Mouse (Mus musculus): ENCODE measurements at regions not wholly inside any gene's neighbourhood (a gene's known extent, or its start where the extent isn't known, plus 50 kb on each side); places are given as distances from the start of the nearest gene placed in this dataset.

DNA sequence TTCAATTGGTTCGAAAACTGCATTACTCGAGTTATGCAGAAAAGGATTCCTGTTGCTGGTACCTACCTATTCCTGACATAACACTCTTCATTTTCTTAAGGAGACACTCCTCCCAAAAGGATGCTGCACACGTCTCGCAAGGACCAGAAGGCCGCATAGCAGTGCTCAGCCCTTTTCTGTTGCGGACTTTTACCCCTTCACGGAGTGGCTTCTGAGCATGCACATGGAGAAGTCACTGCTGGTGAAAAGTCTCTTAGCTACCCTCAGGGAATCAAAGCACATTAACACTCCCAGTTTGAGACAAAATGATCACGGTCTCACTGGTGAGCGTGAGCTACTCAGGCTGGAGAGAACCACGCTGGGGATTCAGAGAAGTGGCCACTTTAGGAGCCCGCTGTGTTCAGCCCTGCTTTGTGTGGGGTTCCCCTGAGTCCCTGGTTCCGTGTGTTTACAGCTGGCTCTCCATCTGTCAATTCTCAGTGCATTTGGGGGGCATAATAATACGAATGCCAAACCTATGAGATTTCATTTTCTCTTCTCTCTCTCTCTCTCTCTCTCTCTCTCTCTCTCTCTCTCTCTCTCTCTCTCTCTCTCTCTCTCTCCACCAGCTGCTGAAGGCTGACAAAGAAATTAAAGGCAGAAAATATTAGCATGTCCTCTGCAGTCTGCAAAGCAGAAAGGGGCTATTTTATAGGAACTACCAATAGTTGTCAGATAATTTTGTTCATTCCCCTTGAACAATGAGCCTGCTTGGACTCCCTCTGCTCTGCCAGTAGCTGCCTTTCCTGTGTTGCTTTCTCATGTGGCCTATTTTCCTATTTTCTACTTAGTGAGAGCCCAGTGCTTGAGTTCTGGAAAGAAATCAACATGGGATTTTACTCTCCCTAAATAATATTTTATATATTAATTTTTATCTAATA is 160.7 kb downstream of the Basp1 start:
- no peak for TF ChIP-seq POLR2A (IDR thresholded peaks at IDR 0.05; ENCODE audit: borderline replicate concordance, low read depth, low read length)
- no peak for TF ChIP-seq CTCF (IDR thresholded peaks at IDR 0.05; ENCODE audit: low read depth, low read length)
- H3K4me3 ChIP-seq (ENCODE audit: insufficient read depth, low read length) = no peak overlapping the region

GRCm38 (mm10) chr15:25245631-25246030 is 167.9 kb downstream of the Basp1 start:
- TF ChIP-seq POLR2A (IDR thresholded peaks at IDR 0.05; ENCODE audit: borderline replicate concordance, low read depth, low read length) = no peak
- no peak for TF ChIP-seq CTCF (IDR thresholded peaks at IDR 0.05; ENCODE audit: low read depth, low read length)
- Histone ChIP-seq H3K27ac (ENCODE audit: insufficient read depth, low read depth, low read length) (no peak overlapping the region), H3K4me3 (ENCODE audit: insufficient read depth, low read length) (no peak overlapping the region), H3K4me1 (ENCODE audit: control insufficient read depth, insufficient read depth, low read length) (no peaks in the 10 kb centered on the region)

More for the DNA sequence above, 160.7 kb downstream of the Basp1 start:
- Histone ChIP-seq H3K27ac (ENCODE audit: insufficient read depth, low read depth, low read length) (no peak overlapping the region), H3K4me1 (ENCODE audit: control insufficient read depth, insufficient read depth, low read length) (no peaks in the 10 kb centered on the region)

DNA sequence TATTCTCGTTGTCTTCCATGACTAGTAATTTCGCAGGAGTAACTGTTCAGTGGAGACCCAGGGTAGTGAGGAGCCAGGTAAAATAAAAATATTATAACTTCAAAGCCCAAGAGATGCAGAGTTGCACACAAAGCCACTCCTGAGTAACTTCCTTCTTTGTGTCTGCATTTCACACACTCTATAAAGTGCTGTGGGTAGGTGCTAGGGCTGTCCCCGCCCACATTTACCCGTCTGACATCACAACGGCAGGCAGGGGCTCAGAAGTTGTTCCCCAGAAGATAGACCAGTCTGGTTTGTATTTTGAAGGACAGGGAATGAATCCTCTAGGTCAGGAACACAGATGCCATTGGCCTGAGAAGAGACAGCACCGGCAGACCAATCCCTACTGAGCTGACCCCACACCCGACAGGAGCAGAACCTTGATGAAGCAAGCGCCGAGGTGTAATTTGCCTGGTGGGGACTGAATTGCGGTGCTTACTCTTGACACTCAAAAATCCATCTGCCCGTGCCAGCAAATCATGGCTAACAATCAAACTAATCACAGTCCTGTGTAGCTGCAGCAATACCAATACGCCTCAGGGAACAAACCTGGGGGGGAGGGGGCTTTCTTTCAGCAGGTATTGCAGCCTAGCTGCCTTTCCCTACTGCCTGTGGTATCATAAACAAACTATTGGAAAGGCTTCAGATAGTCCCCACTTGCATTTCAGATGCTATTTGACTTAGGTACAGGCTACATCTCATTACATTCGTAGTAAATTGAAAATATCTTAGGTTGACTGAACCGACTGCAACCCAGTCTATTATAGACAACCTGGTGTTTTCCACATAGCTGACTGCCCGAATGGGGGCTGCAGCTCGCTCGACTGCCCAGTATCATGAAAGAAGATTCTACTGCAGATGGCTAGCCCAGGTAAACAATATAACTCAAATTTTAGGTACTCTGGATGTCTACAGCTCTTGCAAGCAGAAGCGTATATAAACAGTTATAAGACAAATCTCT is 175.6 kb downstream of the Basp1 start:
- no peak overlapping the region for H3K27ac ChIP-seq (ENCODE audit: insufficient read depth, low read depth, low read length)
- no peak for TF ChIP-seq POLR2A (IDR thresholded peaks at IDR 0.05; ENCODE audit: borderline replicate concordance, low read depth, low read length)
- no peak for TF ChIP-seq CTCF (IDR thresholded peaks at IDR 0.05; ENCODE audit: low read depth, low read length)
- no peak overlapping the region for H3K4me3 ChIP-seq (ENCODE audit: insufficient read depth, low read length)
- no peaks in the 10 kb centered on the region for H3K4me1 ChIP-seq (ENCODE audit: control insufficient read depth, insufficient read depth, low read length)

DNA sequence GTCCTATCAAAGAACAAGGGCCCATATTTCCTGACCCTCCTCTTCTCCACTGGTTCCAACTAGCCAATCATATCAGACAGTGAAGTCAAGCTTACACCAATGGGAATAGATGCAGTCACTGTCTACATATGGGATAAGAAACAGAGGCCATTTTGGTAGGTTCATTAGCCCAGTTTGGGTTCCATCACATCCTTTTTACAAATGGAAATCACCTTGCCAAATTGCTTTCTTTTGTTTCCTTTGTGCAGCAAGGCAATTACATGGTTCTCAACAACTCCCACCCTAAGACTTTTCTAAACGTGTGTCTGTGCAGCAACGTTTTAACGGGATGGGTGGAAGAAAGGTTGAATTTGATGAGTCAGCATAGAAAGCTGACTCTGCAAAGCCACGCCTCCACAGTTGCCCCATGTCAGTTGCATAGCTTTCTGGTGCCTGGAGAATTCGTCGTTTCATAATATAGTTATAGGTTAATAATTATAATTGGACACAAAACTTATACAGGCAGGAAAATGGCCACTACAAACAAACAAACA is 177.3 kb downstream of the Basp1 start:
- no peak for TF ChIP-seq CTCF (IDR thresholded peaks at IDR 0.05; ENCODE audit: low read depth, low read length)
- no peak for TF ChIP-seq POLR2A (IDR thresholded peaks at IDR 0.05; ENCODE audit: borderline replicate concordance, low read depth, low read length)
- Histone ChIP-seq H3K27ac (ENCODE audit: insufficient read depth, low read depth, low read length) (no peak overlapping the region), H3K4me3 (ENCODE audit: insufficient read depth, low read length) (no peak overlapping the region), H3K4me1 (ENCODE audit: control insufficient read depth, insufficient read depth, low read length) (no peaks in the 10 kb centered on the region)

DNA sequence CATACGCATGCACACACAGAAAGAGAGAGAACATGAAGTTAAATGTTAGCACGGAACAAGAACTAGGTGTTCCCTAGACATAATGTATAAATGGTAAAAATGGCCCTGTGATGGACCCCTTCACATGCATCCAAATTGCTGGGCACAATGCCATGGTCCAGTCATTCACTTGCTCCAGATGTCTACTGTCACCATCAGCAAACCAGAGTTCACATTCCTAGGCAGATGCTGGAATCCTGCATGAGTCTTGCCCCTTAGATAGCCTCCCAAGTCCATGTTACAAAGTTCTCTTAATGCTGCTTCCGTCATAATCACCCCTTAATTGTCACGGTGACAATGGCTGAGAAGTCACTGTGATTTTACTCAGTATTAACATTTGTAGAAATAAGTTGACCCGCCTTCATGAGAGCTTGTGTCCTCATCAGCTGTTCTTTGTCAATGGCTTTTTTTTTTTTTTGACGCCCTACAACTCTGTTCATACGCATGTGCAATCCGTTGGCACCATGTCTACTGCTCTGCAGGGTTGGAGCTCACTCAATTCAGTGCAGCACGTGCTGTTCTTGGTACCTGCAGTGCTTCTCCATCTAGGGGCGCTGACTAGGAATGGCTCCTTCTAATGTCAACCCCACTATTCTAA is 179.4 kb downstream of the Basp1 start:
- TF ChIP-seq POLR2A (IDR thresholded peaks at IDR 0.05; ENCODE audit: borderline replicate concordance, low read depth, low read length) (no peak), CTCF (IDR thresholded peaks at IDR 0.05; ENCODE audit: low read depth, low read length) (no peak)
- Histone ChIP-seq H3K4me1 (ENCODE audit: control insufficient read depth, insufficient read depth, low read length) (no peaks in the 10 kb centered on the region), H3K4me3 (ENCODE audit: insufficient read depth, low read length) (no peak overlapping the region), H3K27ac (ENCODE audit: insufficient read depth, low read depth, low read length) (no peak overlapping the region)

GRCm38 (mm10) chr15:25230213-25230612 is 183.4 kb downstream of the Basp1 start:
- TF ChIP-seq POLR2A (IDR thresholded peaks at IDR 0.05; ENCODE audit: borderline replicate concordance, low read depth, low read length) (no peak), CTCF (IDR thresholded peaks at IDR 0.05; ENCODE audit: low read depth, low read length) (no peak)
- Histone ChIP-seq H3K4me1 (ENCODE audit: control insufficient read depth, insufficient read depth, low read length) (peaks cover 7% of the 10 kb centered on the region), H3K27ac (ENCODE audit: insufficient read depth, low read depth, low read length) (no peak overlapping the region)

GRCm38 (mm10) chr15:25229807-25230206 is 183.8 kb downstream of the Basp1 start:
- Histone ChIP-seq H3K4me1 (ENCODE audit: control insufficient read depth, insufficient read depth, low read length) (peaks cover 7% of the 10 kb centered on the region), H3K27ac (ENCODE audit: insufficient read depth, low read depth, low read length) (no peak overlapping the region), H3K4me3 (ENCODE audit: insufficient read depth, low read length) (no peak overlapping the region)
- TF ChIP-seq POLR2A (IDR thresholded peaks at IDR 0.05; ENCODE audit: borderline replicate concordance, low read depth, low read length) (no peak), CTCF (IDR thresholded peaks at IDR 0.05; ENCODE audit: low read depth, low read length) (no peak)

More at GRCm38 (mm10) chr15:25230213-25230612, 183.4 kb downstream of the Basp1 start:
- no peak overlapping the region for H3K4me3 ChIP-seq (ENCODE audit: insufficient read depth, low read length)

DNA sequence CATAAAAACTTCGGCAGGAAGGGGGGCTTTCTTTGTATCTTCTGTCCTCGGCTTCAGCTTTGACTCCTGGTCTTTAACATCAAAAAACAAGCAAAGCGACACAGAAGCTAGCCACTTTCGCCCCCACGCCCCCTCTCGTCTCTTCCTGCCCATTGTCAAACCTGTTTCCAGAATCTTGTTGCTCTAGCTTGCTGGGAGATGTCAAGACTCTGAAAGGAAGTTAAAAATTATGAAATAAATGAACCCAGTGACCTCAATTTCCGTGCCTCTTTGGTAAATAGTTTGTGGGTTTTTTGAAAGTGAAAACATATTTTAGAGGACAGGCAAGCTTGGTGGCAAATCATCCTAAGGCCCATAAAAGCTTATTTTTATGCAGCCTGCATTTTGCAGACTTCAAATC is 186.1 kb downstream of the Basp1 start:
- H3K4me1 ChIP-seq (ENCODE audit: control insufficient read depth, insufficient read depth, low read length) = peaks cover 7% of the 10 kb centered on the region
- no peak overlapping the region for H3K27ac ChIP-seq (ENCODE audit: insufficient read depth, low read depth, low read length)
- no peak for TF ChIP-seq POLR2A (IDR thresholded peaks at IDR 0.05; ENCODE audit: borderline replicate concordance, low read depth, low read length)
- TF ChIP-seq CTCF (IDR thresholded peaks at IDR 0.05; ENCODE audit: low read depth, low read length) = no peak
- no peak overlapping the region for H3K4me3 ChIP-seq (ENCODE audit: insufficient read depth, low read length)

DNA sequence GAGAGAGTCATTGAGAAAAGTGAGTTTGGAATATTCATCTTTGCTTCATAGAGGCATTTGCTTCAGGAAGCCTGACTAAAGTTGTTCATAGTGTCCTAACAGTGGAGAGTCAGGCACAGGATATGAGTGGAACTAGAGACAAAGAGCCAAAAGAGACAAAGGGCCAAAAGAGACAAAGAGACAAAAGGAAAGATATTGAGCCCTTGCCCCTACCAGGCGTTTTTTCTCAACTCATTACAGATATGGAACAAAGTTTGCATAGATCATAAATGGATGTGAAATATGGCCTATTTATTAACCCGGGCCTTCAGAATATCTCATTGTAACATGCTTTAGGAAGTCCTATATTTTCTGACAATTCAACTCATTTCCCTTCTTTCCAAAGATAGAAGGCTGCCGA is 187.6 kb downstream of the Basp1 start:
- Histone ChIP-seq H3K4me3 (ENCODE audit: insufficient read depth, low read length) (no peak overlapping the region), H3K27ac (ENCODE audit: insufficient read depth, low read depth, low read length) (no peak overlapping the region), H3K4me1 (ENCODE audit: control insufficient read depth, insufficient read depth, low read length) (peaks cover 7% of the 10 kb centered on the region)
- TF ChIP-seq POLR2A (IDR thresholded peaks at IDR 0.05; ENCODE audit: borderline replicate concordance, low read depth, low read length) (no peak), CTCF (IDR thresholded peaks at IDR 0.05; ENCODE audit: low read depth, low read length) (no peak)

Data from bone marrow macrophage, adult 2 months (primary cell).